Mouse (Mus musculus) layer of hippocampus, postnatal 14 days (tissue): ENCODE results near the gene Dynlt3. TPM values are rescaled to one million over a fixed set of nuclear protein-coding genes. Genes with fewer than 3 reads are reported as not detected.
"Not testable (repeated sequence)": the region's sequence is repeated elsewhere in the genome, so short reads cannot be mapped to it uniquely, and the experiment has no call there.

Source experiments
- DNase-seq, 2 experiments: peaks; one replicate each; pipeline ENCODE4 v3.0.0; 2021 to 2022; ENCODE audit warnings: low spot score in 2 of 2, mixed read lengths in 1 of 2
- long read RNA-seq, 2 experiments: library from polyadenylated mRNA; stranded (forward); transcript quantifications; one replicate each; pipeline ENCODE4 v2.0.0; 2021
- total RNA-seq, 2 experiments: library from RNA; stranded (reverse); gene quantifications; 2 replicates each; pipeline ENCODE4 v1.2.3; 2021

The Dynlt3 gene
- 100 to 1,000 TPM; 138 to 142 TPM for total RNA-seq
- long read RNA-seq, experiment 1, transcript Dynlt3-201 (5 exons, 2,176 nt): major isoform, 121 of 130 reads
- long read RNA-seq, experiment 1, partial matches to known transcripts: 3 of 130 reads
- long read RNA-seq, experiment 1, other reads (novel, unspliced or antisense): 5 of 130 reads
- long read RNA-seq, experiment 2, transcript Dynlt3-201 (5 exons, 2,176 nt): major isoform, 152 of 163 reads
- long read RNA-seq, experiment 2, partial matches to known transcripts: 3 of 163 reads
- long read RNA-seq, experiment 2, other reads (novel, unspliced or antisense): 8 of 163 reads

DNA sequence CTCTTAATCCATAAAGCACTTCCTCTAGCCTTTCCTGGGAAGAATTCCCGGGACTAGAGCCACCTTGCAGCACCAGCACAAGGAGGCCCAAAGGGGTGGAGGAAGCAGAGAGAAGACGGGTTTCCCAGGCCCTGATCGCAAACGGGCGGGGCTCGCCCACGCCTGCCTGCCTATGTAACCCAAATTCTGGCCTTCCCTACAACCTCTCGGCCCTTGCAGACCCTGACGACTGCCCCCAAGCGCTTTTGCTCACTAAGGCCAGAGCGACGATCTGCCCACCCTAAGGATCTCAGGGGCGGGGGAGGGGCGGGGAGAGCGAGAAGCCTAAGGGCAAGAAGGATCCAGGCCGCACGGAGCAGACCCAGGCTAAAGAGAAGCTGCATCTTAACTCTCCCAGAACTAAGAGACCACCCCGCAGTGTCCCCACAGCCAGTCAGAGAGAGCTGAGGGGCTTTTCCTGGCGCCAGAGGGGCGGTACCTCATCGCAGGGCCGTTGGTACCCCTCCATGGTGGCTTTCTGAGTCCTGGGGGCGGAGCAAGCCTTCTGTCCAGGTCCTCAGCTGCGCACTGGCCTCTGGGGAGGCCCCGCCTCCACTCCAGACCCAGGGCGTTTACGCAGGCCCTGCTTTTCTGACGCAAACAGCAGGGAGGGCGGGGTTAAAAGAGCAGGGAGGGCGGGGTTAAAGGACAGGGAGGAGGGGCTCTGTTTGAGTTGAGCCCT lies at the start of gene Dynlt3:
Gene Dynlt3, minus strand, starts transcription at position 613 of the 721 bp plus-strand sequence.
- DNase-seq: peak; percentile 51 to 70

DNA sequence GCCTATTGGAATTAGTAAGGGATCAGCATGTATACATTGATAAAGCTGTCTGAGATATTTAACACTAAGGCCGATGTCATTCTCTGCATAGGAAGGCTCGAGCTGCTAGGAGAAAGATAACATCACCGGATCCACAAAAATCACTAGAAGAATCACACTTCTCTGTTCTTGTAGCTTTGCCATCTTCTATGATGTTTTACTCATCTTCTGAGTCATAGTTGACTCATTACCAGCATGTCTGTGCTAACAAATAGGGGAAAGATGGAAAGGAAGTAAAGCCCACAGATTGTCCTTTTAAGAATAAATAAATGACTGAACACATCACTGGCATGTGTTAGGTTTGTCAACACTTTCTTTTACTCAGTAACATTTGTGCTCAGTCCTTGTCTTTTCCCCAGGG lies 37.0 kb upstream of the Dynlt3 start:
- no peak for DNase-seq

DNA sequence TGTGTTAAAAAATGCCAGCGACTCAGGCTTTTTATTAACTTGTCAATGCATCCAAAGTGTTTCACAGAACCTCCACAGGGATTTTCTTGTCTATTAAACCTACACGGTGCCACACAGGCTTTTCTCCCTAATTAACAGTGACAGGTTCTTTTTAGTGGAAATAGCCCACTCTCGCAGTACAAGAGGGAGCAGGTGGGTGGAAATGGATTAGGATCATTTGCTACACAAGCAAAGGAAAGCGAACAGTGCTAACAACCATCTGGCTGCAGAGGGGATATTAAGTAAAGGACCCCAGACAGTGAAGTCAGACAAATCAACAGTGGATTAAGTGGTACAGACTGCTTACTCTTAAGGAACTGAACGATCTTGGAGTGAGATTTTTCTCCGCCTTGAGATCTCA lies 33.2 kb upstream of the Dynlt3 start:
- peak in 1 of 2 experiments; percentile 4 for DNase-seq

DNA sequence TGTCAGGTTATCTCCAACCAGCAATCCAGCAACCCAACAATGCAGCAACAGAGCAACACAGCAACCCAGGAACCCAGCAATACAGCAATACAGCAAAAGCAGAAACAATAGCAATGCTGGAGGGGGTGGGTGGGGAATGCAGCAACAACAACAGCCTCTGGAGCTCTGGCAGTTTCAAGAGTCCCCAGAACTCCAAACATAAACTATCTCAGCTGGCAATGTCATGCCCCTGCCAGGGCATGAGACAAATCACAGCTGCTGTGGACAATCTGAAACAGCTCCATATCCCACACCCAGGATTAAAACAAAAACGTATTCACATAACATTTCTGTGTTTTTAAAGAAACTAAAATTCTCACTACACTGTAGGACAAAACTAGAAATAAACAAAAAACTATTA lies 9.2 kb upstream of the Dynlt3 start:
- DNase-seq: no peak

DNA sequence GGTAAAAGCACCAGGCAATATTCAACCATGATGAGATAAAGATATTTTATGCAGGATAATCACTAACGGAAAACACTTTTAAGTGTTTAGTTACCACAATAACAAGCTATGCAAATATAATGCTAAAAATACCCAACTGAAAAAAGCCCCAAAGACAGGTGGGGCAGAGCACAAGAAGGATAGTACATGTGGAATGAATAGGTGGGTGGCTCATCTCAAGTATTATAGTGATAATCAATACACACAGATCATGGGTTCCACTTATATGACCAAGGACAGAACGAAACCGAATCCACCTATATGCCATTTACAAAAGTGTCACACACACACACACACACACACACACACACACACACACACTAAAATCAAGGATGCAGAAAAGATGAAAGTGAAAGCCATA lies 8.6 kb upstream of the Dynlt3 start:
- DNase-seq: no peak

DNA sequence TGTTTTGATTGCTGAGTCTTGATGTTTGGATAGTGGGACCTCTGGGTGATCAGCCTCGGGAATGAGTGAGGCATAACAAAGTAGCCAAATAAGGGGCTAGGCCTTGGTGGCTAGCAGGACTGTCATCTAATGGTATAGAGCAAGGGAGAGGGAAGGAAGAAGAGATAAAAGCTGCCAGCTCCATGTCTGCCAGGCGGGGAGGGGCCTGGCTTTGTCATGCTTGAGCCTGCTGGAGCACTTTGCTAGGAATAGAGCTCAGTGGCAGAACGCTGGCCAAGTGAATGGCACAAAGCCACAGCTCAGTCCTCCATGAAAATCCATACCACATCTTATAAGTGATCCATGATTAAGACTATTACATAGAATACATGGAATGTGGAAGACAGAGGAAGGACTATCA lies 10.0 kb downstream of the Dynlt3 start:
- no peak for DNase-seq

DNA sequence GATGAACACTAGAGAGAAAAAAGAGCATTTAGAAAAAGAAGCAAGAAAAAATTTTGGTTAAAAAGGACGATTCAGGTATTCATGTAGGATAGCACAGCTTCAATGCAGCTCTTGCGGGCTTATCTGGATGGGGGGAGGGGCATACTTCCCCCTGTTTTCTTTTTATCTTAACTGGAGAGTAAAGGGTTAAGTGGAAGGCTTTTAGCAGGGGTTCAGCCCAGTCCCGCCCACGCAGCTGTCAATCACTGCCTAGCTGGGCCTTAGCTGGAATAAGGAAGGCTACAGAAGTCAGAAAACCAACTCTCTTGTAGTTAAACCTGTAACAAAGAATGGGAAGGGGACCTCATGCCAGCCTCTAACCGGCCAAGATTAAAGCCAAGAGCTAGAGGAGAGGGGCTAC lies 22.2 kb downstream of the Dynlt3 start:
- not testable (repeated sequence) for DNase-seq

DNA sequence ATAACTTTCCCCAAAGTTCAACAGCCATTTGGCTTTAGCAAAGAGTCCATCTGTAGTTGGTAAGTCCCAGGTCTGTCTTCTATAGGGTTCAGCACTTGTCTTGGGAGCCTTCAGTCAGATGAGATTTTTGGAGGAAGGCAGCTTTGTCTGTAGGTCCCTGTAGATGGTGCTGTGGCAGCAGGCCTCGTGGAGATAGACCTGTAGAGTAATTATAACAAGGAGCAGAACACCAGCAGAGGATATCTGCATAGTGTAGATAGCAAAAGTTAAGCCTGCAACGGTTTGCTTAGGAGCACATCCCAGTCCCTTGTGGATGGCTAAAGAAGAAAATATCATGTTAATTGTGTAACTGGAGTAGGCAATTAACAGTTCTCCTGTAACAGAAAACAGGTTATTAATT lies 22.7 kb downstream of the Dynlt3 start:
- not testable (repeated sequence) for DNase-seq

Other genes starting within 250 kb of the Dynlt3 start
- under 1 TPM; 0.21 to 0.83 TPM for gene Cybb, start 175.2 kb downstream of the Dynlt3 start, total RNA-seq
- gene H2al1o, start 90.6 kb downstream of the Dynlt3 start, total RNA-seq: not detected
- gene Hypm, start 183.9 kb upstream of the Dynlt3 start, total RNA-seq: not detected
- not detected for gene H2al3, start 186.7 kb upstream of the Dynlt3 start, total RNA-seq
- gene Sytl5, start 222.6 kb upstream of the Dynlt3 start, total RNA-seq: 1 to 10 TPM; 3.9 to 4.3 TPM